Mouse (Mus musculus) layer of hippocampus, postnatal 10 days (tissue): ENCODE measurements around the gene Dgcr2. TPM values are rescaled to one million over a fixed set of nuclear protein-coding genes. Genes with fewer than 3 reads are reported as not detected.

Experiments used
- DNase-seq, 2 experiments: peaks; one replicate each; pipeline ENCODE4 v3.0.0; 2021; ENCODE audit warnings: low spot score in 2 of 2
- total RNA-seq, 2 experiments: library from RNA; stranded (reverse); gene quantifications; 2 replicates each; pipeline ENCODE4 v1.2.3; 2021

The Dgcr2 gene
- total RNA-seq, 2 experiments from 2014 or later, result 109 to 114 TPM

- no peak for DNase-seq
Measured at GRCm38 (mm10) chr16:17812120-17812519, 86.2 kb downstream of the Dgcr2 start.

DNA sequence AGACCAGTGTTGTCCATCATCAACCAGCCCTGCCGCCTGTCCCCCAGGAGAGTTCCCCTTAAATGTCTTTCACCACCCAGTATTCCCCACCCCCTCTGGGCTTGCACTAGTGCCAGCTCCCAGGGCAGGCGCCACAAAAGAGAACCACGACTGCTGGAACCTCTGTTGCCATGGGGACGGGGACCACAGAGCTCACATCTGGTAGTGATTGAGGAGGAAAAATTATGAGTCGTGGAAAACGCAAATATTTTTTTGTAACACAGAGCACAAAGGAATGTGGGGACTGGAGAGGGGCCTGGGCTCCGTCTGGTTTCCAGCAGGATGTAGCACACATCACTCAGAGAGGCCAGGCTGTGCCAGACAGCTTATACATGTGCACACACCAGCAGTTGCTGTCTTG, 88.7 kb downstream of the Dgcr2 start:
- DNase-seq, result no peak

DNA sequence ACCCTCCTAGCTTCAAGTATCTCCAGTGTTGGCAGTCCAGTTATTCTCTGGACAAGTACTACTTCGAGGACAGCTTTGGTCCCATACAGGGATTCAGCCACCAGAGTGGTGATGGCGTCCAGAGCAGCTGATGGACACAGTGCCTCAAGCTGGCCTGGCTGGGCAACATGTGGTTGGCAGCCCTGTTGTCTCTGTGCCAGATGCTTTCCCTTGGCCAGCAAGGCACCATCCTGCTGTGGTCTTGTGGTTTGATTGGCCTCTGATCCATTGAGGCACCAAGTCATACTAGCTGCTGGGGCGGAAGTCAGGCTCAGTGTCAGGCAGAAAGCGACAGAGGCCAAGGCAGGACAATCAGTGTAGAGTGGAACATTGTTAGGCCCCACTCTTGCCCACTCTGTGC, 89.2 kb downstream of the Dgcr2 start:
- DNase-seq, result no peak

GRCm38 (mm10) chr16:17807192-17808009, 91.0 kb downstream of the Dgcr2 start:
- DNase-seq, result peak; percentile 86 to 91

GRCm38 (mm10) chr16:17806581-17807191, 91.7 kb downstream of the Dgcr2 start:
- DNase-seq, result peak; percentile 52 to 64

DNA sequence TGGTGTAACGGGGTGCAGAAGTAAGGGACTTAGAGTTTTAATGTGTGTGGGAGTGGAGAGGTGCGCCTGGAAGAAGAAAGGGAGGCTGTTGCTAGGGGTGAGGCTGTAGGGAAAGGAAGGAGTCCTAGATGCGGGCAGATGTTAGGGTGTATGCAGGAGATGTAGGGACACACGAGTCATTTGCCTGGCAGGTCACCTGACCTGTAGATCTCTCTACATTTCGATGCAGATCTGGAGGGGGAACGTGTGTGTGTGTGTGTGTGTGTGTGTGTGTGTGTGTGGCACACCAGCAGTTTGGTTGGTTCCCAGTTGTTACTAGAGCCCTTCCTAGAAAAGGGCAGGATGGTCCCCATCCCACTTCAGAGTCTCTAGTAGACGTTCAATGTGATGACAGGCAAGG, 93.4 kb downstream of the Dgcr2 start:
- DNase-seq, result no peak

DNA sequence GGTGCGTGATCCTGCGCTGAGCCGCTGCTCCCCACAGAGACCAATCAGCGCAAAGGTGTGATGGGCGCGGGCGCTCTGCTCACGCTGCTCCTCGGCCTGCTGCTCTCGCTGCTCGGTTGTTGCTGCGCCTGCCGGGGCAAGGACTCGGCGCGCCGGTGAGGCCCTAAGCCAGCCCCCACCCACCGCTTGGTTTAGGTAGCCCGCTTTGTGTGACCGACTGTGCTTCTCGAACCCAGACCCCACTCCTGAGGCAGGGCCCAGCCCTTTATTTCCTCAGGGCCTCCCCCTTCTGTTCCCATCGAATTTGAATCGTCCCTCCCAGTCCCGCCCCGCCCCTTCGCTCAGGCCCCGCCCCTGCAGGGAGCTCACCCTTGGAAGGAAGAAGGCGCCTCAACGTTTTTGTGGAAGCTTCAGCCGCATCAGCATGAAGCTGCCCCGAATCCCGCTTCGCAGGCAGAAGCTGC, 93.9 kb downstream of the Dgcr2 start:
- no peak for DNase-seq

GRCm38 (mm10) chr16:17803675-17804448, 94.5 kb downstream of the Dgcr2 start:
- no peak for DNase-seq

GRCm38 (mm10) chr16:17802839-17803674, 95.3 kb downstream of the Dgcr2 start:
- peak; percentile 56 to 61 for DNase-seq

DNA sequence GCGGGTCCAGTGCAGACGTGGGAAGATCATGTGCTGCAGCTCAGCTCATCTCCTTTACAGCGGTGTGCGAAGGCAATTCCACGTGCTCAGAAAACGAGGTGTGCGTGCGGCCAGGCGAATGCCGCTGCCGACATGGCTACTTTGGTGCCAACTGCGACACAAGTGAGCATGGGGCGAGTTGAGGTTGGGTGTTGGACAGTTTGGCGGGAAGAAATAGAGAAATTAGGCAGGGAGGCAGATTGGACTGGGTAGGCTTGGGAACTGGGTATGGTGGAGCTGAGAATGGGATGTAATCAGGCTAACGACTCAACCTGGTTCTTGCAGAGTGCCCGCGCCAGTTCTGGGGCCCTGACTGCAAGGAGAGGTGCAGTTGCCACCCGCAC, 95.9 kb downstream of the Dgcr2 start:
- no peak for DNase-seq

DNA sequence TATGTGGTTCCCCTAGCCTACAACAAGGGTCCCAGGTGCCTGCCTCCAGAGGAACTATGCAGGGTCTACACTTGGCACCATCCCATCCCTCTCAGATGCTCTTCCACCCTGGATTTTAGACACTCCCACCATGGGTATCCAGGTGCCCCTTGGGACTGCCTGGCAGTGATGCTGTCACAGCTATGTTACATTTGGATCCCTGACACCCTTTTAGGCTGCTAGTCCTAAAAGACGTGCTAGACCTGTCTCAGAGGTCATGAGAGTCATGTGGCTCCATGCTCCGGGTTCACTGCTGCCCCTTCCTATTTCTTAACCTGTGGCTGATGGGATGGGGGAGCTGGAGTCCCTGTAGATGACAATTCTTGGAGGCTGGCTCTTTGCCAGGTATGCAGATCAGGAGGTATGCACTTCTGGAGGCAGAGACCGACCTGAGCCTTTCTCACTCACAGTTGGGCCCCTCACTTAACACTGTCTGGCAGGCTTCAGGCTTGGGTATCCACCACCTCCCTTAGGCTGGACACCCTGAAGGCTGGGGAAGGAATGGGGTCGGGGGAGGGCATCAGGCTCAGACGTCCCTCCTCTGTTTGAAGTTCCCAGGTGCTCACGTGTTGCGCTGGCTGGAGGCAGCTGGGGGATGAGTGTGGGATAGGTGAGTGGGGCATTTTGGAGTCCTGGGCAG, 96.4 kb downstream of the Dgcr2 start:
- DNase-seq, result no peak

DNA sequence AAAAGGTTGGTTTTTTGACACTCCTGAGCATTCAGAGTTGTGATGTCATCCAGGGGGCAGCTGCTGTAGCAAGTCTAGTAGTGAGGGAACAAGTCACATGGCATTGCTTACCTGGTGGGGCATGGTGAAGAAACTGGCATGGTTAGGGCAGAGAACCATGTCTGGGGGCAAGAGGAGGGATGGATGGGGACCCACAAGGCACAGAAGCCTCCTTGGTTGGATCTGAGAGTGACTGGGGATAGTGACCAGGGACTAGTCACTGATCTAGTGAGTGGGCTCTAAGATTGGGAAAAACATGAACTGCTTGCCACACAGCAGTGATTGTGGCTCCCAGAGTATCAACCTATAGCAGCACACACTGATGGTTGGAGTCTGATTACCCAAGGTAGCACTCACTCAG, 98.8 kb downstream of the Dgcr2 start:
- no peak for DNase-seq

DNA sequence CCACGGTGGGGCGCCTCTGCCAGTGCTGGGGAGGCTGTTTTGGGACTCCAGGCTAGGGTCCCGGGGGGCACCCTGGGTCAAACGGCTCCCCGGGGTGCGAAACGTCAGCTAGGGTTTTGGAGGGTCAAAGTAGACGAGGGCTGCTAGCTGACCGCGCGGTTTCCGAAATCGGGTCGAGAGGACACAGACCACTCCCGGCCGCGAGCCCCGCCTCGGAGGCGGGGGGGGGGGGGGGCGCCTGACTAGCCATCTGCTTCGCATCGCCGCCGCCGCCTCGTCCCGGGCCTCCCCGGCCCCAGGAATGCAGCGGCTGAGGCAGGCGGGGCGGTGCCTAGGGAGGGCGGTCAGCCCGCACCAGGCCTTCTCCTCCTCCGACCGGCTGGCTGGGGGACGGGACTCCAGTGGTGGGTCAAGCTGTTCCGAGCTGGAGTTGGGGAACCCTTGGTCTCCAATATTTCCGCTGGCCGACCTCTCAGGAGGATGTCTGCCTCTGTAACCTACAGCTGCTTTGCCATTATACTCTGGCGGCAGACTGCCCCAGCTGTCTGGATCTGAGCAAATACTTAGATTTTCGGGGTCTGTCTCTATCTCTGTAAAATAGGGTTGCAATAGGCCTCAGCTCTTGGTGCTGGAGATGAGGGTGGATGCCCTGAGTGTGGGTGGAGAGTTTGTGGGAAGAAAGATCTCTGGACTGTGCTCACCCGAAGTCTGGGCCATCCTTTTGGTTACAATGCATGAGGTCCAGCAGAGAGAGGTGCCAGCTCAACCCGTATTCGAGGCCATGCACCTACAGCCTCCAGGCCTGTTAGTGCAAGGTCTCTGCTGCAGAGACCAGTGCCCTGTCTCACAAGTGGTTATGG, 99.8 kb downstream of the Dgcr2 start:
- DNase-seq, result no peak

- no peak for DNase-seq
Measured at GRCm38 (mm10) chr16:17797812-17798311, 100.5 kb downstream of the Dgcr2 start.

DNA sequence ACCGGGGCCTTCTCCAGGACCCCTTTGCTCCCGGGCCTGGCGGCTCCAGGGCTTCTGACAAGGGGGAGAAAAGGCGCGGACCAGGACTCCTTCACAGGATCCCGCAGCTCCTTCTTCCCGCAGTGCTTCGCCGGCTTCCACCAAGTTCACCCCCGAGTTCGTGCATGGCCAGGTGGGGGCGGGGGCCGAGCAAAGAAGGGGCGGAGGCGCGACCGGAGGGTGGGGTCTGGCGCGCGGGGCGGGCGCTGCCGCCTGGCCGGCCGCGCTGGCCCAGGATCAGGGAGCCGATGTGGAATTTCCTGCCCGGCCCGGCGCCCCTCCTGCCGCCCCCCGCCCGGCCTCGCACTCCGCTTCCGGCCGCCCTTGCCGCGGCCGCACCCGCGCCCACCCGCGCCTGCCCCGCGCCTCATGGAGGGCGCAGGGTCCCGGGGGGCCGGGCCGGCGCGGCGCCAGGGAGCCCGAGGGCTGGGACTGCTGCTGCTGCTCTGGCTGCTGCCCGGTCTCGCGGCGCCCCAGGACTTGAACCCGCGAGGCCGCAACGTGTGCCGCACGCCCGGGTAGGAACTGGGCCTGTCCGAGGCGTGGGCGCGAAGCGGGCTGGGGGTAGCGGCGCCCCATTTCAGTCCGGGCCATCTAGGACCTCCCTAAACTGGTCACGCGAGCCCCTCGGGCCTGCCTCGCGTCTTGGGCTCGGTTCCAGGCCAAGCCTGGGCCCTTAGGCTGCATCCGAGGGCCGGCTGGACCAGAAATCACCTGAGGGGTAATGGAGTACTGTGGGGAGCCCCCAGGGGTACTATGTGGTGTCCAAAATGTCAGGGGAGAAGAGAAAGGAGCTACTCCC, 101.2 kb downstream of the Dgcr2 start, which contains the start of gene Scarf2:
Gene Scarf2, plus strand, starts transcription at position 312 of the 841 bp plus-strand sequence.
- DNase-seq, result no peak

- DNase-seq, result no peak
Measured at GRCm38 (mm10) chr16:17796519-17796918, 101.8 kb downstream of the Dgcr2 start.

- DNase-seq, result no peak
Measured at GRCm38 (mm10) chr16:17795643-17796042, 102.7 kb downstream of the Dgcr2 start.

DNA sequence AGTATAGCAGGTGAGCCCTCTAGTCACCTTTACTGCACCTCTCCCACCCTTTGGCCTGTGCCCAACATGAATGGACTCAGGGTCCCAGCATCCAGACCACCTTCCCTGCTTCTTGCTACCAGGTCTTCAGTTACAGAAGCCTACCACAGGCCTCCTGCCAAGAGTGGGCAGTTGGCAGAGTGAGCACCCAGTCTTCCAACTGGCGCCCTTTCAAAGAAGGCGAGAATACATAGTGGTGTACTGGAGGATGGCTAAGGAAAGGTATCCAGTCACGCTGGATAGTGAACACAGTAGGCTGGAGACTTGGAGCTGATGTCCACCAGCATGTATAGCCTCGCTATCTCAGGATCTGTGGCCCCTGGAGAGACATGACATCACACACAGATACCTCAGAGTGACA, 104.3 kb downstream of the Dgcr2 start:
- DNase-seq, result no peak
